Mouse (Mus musculus) cerebellum, postnatal 4 days (tissue): ENCODE data around the gene Samd15.
"Not testable (repeated sequence)": the region's sequence is repeated elsewhere in the genome, so short reads cannot be mapped to it uniquely, and the experiment has no call there.

Experiments used
- DNase-seq, 2 experiments: peaks; one replicate each; pipeline ENCODE4 v3.0.0; 2022; ENCODE audit warnings: low spot score in 2 of 2, mixed read lengths in 1 of 2

Gene Samd15

GRCm38 (mm10) chr12:87199206-87199972 is at the start of gene Samd15:
Samd15 (plus strand) TSS chr12:87199723.
- DNase-seq: peak in 1 of 2 experiments; percentile 30

- DNase-seq: not testable (repeated sequence)
These were observed 45.1 kb upstream of the Samd15 start for GRCm38 (mm10) chr12:87154448-87154847.

- DNase-seq: no peak
These were observed 42.2 kb upstream of the Samd15 start for GRCm38 (mm10) chr12:87157361-87157760.

DNA sequence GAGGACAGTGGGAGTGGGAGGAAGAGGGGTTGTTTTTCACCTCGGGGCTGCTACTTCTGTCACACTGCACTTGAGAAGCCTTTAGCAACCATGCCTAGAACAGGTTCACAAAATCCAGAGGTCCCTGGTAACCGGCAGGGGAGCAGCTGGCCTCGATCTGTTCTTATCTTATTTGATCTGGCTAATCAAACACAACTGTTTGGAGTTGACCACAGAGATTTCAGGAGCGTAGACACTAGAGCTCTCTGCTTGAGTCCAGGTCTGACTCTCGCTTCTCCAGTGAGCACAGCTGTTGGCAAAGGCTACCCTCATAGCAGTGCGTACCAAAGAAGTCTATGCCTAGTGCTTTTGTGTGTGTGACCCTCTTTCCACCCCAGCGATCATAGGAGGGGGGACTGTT is 41.4 kb upstream of the Samd15 start:
- no peak for DNase-seq

DNA sequence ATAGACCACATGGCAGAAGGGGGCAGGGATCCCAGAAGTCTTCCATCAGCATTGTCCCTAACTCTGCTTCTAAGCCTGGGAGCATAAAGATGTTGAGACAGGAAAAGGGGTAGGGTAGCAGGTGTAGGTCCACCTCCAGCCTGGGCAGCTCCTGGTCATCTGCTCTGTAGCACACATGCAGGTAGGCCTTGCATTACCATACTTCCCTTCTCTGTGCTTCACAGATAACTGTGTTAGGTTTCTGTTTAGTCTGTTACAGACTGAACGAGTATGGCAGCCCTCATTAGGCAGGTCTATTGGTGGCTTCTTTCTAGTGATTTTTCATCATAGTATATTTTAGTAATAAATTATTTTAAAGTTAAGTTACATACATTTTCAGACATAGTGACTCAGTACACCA is 39.2 kb upstream of the Samd15 start:
- no peak for DNase-seq

GRCm38 (mm10) chr12:87160815-87161214 is 38.7 kb upstream of the Samd15 start:
- no peak for DNase-seq

- no peak for DNase-seq
These were observed 24.2 kb upstream of the Samd15 start for GRCm38 (mm10) chr12:87175194-87175946.

- no peak for DNase-seq
These were observed 21.9 kb upstream of the Samd15 start for GRCm38 (mm10) chr12:87177631-87178030.

GRCm38 (mm10) chr12:87193008-87193407 is 6.5 kb upstream of the Samd15 start:
- no peak for DNase-seq

GRCm38 (mm10) chr12:87195069-87195468 is 4.5 kb upstream of the Samd15 start:
- no peak for DNase-seq

- no peak for DNase-seq
These were observed 3.2 kb upstream of the Samd15 start for GRCm38 (mm10) chr12:87196310-87196709.

- no peak for DNase-seq
These were observed 731 bp upstream of the Samd15 start for GRCm38 (mm10) chr12:87198792-87199191.

DNA sequence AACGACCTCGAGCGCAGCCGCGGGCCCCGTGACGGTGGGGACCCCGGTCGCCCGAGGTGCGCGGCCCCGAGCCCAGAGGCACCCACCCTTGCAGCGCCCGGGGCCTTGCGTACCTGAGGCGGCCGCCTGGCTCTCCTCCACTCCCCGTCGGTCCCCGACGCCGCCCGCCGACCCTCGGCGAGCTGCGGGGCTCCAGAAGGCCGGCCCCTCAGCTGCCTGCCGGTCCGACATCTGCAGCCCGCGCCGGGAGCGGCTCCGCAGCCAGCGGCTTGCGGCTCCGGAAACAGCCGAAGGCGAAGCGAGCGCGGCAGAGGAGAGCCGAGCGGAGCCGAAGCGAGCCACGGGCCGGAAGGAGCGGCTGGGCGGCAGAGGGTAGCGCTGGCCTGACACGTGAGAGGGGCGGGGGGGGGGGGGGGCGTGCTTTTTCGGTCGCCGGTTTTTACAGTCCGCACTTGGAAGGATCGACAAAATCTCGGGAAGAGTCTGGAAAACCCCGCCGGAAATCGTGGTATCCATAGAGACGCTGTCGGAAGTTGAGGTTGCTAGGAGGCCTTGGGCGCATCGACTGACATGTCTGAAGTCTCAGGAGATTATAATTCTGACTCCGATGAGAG is 557 bp downstream of the Samd15 start, which contains the start of gene Tmed8:
Gene Tmed8, minus strand, starts transcription at position 482 of the 614 bp plus-strand sequence.
- DNase-seq: peak; percentile 44 to 80

- no peak for DNase-seq
These were observed 2.2 kb downstream of the Samd15 start for GRCm38 (mm10) chr12:87201694-87202093.

- DNase-seq: not testable (repeated sequence)
These were observed 6.3 kb downstream of the Samd15 start for GRCm38 (mm10) chr12:87205789-87206188.

DNA sequence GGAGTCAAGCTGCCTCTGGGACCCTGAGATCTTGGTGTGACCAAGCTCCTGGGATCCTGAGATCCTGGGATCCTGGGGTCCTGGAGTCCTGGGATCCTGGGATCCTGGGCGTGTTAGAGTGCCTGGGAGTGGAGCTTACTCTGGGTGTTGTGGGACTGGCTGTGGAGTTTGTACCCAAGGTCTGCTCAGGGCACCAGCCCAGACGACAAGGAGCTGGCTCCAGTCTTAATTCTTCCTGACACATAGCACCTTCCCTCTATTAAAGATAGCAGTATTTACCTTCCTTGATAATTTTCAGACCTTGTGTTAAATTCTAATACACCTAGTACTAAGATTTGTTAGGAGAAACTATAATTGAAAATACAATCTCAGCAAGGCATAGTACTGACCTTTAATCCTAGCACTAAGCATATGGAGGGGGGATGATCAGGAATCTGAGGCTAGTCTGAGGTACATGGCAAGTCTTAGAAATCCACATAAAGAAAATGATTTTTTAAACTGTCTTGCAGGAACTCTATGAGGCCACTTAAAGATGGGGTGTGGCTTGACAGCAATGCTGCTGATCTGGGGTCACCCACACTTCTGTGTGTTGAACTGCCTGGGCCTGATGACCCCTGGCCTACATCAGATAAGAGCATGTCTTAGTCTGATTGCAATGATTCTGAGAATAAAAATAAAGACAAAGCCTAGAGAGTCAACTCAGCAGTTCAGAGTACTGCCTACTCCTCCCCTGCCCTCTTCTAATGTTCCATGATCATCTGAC is 13.5 kb downstream of the Samd15 start:
- DNase-seq: no peak

DNA sequence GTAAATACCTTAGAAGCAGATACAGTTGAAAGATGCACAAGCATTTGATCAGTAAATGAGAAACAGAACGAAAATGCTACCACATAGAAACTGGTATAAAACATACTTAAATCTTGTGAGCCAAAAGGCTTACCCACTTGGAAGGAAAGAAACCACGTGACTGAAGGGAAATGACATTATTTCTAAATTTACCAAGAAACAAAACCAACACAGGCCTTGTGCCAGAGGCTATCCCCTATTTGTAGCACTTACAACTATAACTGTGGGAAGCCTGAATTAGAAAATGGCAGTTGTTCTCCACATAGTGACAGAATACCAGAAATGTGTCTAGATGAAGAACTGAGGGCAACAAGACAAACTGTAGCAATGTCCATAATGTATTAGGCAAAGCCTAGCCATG is 16.5 kb downstream of the Samd15 start:
- DNase-seq: no peak

DNA sequence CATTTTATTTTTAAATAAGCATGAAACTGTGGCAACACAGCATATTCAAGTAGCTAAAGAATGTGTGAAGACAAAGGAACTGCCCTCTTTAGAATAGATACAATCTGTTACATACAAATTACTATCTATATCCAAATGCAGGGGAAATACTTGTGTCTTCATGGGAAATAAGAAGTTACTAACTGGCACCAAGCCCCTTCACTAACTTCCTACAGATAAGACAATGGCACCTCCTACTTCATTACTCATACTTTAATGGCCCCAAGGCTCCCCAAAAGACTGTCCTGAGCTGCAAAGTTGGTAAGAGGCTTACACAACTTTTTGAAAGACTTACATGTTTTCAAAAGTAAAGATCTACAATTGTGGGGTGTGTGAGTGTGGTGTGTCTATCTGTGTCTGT is 18.1 kb downstream of the Samd15 start:
- no peak for DNase-seq

DNA sequence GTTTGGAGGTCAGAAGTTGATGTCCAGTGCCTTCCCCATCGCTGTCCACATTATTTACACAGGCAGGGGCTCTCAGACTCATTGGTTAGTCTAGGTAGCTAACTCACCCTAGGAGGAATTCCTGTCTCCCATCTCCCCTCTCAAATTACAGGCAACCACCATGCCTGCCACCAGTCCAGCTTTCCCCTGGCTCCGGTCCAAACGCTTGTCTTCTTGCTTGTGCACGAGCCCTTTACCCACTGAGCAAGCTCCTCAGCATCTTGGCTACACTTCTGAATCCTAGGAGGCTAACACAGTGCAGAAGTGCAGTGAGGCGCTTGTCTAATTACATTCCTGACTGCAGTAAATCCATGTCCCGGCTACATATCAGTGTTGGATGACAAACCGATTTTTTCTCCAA is 19.8 kb downstream of the Samd15 start:
- DNase-seq: peak in 1 of 2 experiments; percentile 49

DNA sequence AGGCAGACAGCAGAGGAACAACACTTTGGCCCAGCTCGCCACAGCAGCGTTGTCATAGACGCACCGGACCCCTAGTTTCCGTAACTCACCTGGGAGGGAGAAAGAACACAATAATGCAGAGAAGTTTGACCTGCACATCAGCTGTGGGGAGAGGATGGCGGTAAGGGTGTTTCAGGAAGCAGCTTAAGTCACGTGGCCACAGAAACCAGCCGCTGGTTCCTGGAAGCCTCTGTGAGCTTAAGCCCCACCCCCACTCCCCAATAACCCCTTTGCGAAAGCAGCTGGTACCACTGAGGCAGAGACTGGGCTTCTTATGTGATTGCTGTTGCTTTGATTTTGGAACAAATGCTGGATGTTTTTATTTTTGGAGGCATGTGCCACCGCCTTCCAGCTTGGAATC is 25.4 kb downstream of the Samd15 start:
- DNase-seq: no peak

DNA sequence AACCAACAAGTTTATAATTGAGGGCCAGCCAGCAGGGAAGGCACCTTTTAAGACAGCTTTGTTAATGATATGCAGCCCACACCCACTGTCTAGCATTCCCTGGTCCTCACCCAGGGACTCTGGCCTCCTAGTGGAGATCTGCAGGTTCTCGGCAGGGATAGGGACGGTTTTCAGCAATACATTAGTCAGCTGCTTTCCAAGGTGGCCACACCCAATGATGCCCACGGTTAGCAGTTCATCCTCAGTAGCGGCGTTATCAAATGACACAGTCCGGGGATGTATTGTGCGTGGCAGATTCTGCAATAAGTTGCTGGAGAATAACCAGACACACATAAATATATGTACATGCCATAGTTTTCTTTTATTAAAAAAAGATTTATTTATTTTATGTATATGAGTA is 27.3 kb downstream of the Samd15 start:
- no peak for DNase-seq

DNA sequence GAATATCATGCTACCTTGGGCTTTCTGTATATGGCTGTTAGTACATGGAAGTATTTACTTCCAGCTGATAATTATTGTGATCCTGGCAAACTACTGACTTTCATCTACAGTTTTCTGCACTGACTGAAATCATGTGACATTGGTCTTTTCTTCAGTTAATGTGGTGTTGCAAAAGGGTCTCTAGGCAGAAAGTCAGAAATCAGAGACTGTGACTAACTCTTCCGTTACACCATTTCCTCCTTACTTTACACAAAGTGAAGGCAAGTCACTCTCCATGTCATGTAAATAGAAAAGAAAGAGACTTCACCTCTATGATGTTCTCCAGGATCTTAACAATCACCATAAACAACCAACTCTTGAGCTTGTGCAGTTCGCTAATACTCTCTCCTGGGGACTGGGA is 30.1 kb downstream of the Samd15 start:
- DNase-seq: no peak
